Mouse (Mus musculus) hindbrain, embryonic 15.5 days (tissue): ENCODE data around the gene Cetn4. TPM values are rescaled to one million over a fixed set of nuclear protein-coding genes. Genes with fewer than 3 reads are reported as not detected.

Experiments used
- ATAC-seq: fragments of 200-750 bp; cut with Nextera tagmentation; 2 replicates; pipeline ENCODE4 v1.8.0; 2017; ENCODE audit warnings: low read depth, moderate number of reproducible peaks, moderate TSS enrichment; ENCODE audit not compliant: low FRiP score
- H3K27ac ChIP-seq: fragments of 300-500 bp; sonication (generic); replicated peaks from 2 replicates; pipeline ENCODE4 v1.5.1; 2015; ENCODE audit warnings: mild to moderate bottlenecking, inconsistent platforms
- H3K27me3 ChIP-seq: fragments of 300-500 bp; sonication (generic); 2 replicates; pipeline ENCODE4 v1.6.1; 2015; ENCODE audit warnings: control low read depth, inconsistent platforms
- H3K36me3 ChIP-seq: fragments of 300-500 bp; sonication (generic); 2 replicates; pipeline ENCODE4 v1.6.1; 2015; ENCODE audit warnings: control low read depth, inconsistent platforms
- H3K4me1 ChIP-seq: fragments of 300-500 bp; sonication (generic); replicated peaks from 2 replicates; pipeline ENCODE4 v1.6.1; 2015; ENCODE audit warnings: control low read depth, inconsistent platforms
- H3K4me2 ChIP-seq: fragments of 300-500 bp; sonication (generic); 2 replicates; pipeline ENCODE4 v1.6.1; 2015; ENCODE audit warnings: moderate library complexity, mild to moderate bottlenecking, inconsistent platforms
- H3K4me3 ChIP-seq: fragments of 300-500 bp; sonication (generic); 2 replicates; pipeline ENCODE4 v1.5.1; 2015; ENCODE audit warnings: mild to moderate bottlenecking, inconsistent platforms
- H3K9ac ChIP-seq: fragments of 300-500 bp; sonication (generic); 2 replicates; pipeline ENCODE4 v1.6.1; 2015; ENCODE audit warnings: inconsistent platforms
- H3K9me3 ChIP-seq: fragments of 300-500 bp; sonication (generic); 2 replicates; pipeline ENCODE4 v1.6.1; 2016; ENCODE audit warnings: control low read depth, inconsistent platforms
- WGBS: fragments of 180-500 bp; shearing (Covaris S2); methylation state at CpG from one replicate; pipeline ENCODE4 v1.1.7; 2015; 5-methylcytosine and 5-hydroxymethylcytosine counted together
- polyA plus RNA-seq: library from polyadenylated mRNA; unstranded; fragments of >200 nt; fragmentation: Nextera tagmentation; extraction: Ambion mirVana; gene quantifications from 2 replicates; pipeline ENCODE4 v1.2.1, GENCODE M21; 2015

Gene Cetn4
- 2.5 and 3.0 TPM in 2 replicates for polyA plus RNA-seq

DNA sequence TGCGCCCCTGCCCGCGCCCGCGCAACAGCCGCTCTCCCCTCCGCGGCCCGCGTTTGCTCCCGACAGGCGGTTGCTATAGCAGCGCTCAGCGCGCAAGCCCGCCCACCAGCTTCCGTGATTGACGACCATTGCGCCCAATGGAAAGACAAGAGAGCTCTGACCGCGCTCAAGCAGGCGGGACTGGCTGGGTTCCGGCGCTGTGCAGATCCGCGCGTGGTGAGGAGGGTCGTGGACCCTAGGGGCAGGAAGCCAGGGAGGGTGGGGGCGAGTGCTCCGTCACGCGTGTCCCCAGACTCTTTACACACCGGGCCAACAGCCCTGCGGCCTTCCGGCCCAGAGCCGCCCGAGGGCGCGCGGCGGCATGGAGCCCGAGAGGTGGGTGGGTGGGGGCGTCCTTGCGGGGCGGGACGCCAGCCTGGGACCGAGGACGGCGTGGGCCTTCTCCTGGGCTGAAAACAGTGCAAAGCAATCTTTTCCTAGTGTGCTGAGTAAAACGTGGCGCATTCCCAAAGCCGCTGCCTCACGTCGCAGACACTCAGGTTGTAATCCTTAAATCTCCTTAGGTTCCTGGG lies at the start of gene Cetn4, which contains the start of gene Bbs12:
TSS of gene Cetn4 (minus strand) at position 339 of the 572 bp plus-strand sequence.
TSS of gene Bbs12 (plus strand) at position 185 of the 572 bp plus-strand sequence.
- Histone ChIP-seq H3K4me2 (peak within 1 kb of the TSS; percentile 67), H3K9me3 (no peaks in the 10 kb centered on the region), H3K9ac (peak within 1 kb of the TSS; percentile 78), H3K4me1 (peaks cover 16% of the 10 kb centered on the region; the same call in 1 of the 2 replicates), H3K4me3 (peak within 1 kb of the TSS; percentile 91), H3K27me3 (no peaks in the 10 kb centered on the region), H3K27ac (peak within 1 kb of the TSS; percentile 81), H3K36me3 (no peaks in the 10 kb centered on the region)
- ATAC-seq, result peak; percentile 100
- under 1% methylated on average over 52 of the region's 54 CpGs for WGBS

DNA sequence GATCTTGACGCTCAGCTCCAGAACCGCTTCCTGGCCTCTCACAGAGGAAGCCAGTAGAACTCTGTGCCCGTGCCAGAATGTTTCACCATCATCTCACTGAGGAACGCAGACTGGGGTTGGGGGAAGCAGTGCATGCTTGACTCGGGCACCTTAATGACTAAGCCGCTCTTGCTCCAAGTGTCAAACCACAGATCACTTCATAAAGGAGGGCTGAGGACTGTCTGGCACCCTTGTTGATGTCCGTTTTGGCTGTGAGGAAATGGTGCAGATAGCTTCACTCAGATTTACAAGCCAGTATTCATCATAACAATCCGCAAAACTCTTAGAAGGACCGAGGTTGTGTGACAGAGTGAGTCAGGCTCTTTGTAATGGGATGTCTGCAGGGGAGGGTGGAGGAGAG lies 48.2 kb upstream of the Cetn4 start:
- Histone ChIP-seq H3K4me2 (no peak overlapping the region), H3K4me1 (no peaks in the 10 kb centered on the region), H3K9me3 (no peaks in the 10 kb centered on the region), H3K9ac (no peak overlapping the region), H3K27ac (no peak overlapping the region), H3K4me3 (no peak overlapping the region), H3K27me3 (no peaks in the 10 kb centered on the region), H3K36me3 (no peaks in the 10 kb centered on the region)
- 86% methylated on average over 9 of the region's 9 CpGs for WGBS
- no peak for ATAC-seq

DNA sequence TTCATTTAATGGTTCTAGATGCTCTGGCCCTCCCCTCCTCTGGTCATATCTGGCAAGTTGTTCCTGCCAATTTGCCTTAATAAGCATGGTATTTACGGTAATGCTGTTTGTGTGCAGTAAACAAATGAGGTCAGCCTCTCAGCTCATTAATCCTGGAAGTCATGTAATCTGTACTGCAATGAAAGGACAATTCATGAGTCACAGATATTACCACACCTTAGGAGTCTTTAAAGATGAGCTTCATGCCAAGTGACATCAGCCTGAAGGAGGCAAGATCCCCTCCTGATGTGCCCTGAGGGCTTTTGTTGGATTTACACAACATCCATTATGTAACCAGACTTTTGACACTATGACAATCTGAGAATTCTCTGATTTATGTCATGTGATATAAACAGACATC lies 42.2 kb upstream of the Cetn4 start:
- Histone ChIP-seq H3K36me3 (no peaks in the 10 kb centered on the region), H3K4me2 (no peak overlapping the region), H3K27me3 (peaks cover under 1% of the 10 kb centered on the region; the same call in 1 of the 2 replicates), H3K9me3 (no peaks in the 10 kb centered on the region), H3K4me3 (no peak overlapping the region), H3K9ac (no peak overlapping the region), H3K27ac (no peak overlapping the region), H3K4me1 (no peaks in the 10 kb centered on the region)
- ATAC-seq, result no peak
- 72% methylated on average over 1 of the region's 1 CpGs for whole genome bisulfite sequencing

DNA sequence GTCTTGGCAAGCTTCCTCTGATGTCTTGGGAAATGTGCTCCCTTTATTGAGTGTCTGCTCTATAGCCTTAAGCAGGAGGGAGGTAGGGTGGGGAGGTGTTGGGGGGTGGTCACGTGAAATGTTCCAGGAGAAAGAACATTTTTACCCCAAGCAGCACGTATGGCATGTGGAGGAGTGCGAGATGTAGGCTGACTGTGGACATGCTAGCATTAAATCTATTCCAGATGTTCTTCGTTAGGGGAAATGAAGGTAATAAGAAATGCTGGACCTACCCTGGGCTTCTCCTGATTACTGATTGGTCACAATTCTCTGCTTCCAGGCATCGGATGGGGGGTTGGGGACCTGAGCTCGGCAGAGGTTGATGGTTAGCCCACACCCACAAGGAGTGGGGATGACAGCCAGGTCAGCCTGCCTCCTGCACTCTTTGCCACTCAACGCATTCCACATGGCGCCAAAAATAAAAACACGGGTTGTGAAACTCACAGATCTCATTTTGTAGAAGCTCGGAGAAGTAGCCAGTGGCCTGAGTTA lies 41.5 kb upstream of the Cetn4 start:
- Histone ChIP-seq H3K9me3 (no peaks in the 10 kb centered on the region), H3K4me3 (no peak overlapping the region), H3K9ac (no peak overlapping the region), H3K4me2 (no peak overlapping the region), H3K27me3 (peaks cover 7% of the 10 kb centered on the region), H3K27ac (no peak overlapping the region), H3K36me3 (no peaks in the 10 kb centered on the region), H3K4me1 (peaks cover 1% of the 10 kb centered on the region)
- no peak for ATAC-seq
- WGBS, result 83% methylated on average over 10 of the region's 10 CpGs

DNA sequence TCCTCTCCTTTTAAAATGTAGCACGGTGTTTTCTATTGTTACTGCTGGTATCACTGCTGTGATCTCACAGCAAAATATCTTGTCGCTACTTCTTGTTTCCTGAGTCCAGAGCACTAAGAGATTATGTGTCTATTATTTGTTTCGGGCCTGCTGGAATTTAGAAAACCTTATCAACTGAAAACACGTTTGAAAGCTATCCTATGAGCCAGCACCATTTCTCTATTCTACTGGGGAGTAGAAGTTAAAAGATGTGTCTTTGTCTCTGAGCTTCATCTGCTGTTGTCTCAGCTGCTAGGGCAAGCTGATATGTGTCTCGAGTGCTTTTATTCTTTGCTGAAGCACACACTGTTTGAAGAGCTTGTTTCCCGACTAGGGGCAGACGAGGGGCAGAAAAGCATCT lies 37.9 kb upstream of the Cetn4 start:
- H3K4me1 ChIP-seq, result peaks cover 15% of the 10 kb centered on the region
- no peaks in the 10 kb centered on the region for H3K36me3 ChIP-seq
- no peak overlapping the region for H3K4me2 ChIP-seq
- no peaks in the 10 kb centered on the region for H3K9me3 ChIP-seq
- WGBS, result 60% methylated on average over 7 of the region's 7 CpGs
- H3K9ac ChIP-seq, result no peak overlapping the region
- H3K4me3 ChIP-seq, result no peak overlapping the region
- peaks cover 28% of the 10 kb centered on the region for H3K27me3 ChIP-seq
- no peak for ATAC-seq
- H3K27ac ChIP-seq, result no peak overlapping the region

DNA sequence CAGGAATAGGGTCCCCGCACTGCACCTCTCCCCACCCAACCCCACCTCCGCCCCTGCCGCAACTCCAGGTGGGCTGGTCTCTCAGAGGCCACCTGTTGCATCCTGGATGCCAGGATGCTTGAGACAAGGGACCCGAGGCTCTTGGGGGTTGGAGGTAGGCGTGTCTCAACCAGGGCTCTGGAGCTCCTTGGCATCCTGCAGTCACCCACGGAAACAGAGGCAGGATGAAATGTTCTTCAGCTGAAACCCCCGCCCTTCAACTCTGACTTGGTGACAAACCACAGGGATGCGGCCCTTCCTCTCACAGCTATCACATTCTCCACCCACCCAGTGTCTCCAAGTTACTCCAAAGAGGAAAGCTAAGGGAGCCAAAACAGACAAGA lies 36.6 kb upstream of the Cetn4 start:
- Histone ChIP-seq H3K4me2 (peak overlapping the region; percentile 100), H3K27me3 (peaks cover 28% of the 10 kb centered on the region), H3K27ac (no peak overlapping the region), H3K9ac (peak overlapping the region; percentile 58; the same call in 1 of the 2 replicates), H3K36me3 (no peaks in the 10 kb centered on the region), H3K4me1 (peaks cover 15% of the 10 kb centered on the region), H3K9me3 (no peaks in the 10 kb centered on the region), H3K4me3 (peak overlapping the region; percentile 79)
- ATAC-seq, result peak; percentile 8; the same call in 1 of the 2 replicates
- WGBS, result 9% methylated on average over 8 of the region's 8 CpGs

DNA sequence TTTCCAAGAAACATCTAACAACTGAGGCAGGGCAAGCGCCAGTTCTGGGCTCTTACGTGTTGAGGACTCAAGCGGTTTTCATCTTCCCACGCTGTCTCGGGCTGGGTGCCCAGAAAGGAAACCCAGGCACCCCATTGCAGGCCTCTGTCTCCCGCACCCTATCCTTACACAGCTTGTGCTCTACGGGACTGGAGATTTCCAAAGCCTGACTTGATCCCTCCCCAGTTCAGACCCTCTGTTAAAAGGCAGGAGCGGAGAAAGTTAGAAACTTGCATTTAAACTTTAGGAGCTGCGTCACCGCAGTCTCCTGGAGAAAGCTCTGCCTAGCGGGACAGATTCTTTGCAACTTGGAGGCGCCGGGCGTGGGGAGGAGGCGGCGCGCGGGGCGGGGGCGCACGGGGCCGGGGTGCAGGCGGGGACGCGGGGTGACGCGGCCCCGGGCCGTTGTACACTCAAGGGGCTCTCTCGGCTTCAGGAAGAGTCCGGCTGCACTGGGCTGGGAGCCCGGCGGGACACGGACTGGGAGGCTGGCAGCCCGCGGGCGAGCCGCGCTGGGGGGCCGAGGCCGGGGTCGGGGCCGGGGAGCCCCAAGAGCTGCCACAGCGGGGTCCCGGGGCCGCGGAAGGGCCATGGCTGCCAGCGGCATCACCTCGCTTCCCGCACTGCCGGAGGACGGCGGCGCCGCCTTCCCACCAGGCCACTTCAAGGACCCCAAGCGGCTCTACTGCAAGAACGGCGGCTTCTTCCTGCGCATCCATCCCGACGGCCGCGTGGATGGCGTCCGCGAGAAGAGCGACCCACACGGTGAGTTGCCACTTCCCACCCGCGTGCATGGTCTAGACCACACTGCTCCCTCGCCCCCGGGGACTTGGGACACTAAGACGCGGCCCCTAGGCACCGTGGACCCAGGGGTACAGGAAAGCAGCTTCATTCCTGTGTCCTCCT lies 36.0 kb upstream of the Cetn4 start, which contains the start of gene Fgf2:
TSS of gene Fgf2 (plus strand) at position 126 of the 945 bp plus-strand sequence.
- Histone ChIP-seq H3K27me3 (peaks cover 28% of the 10 kb centered on the region), H3K27ac (no peak within 1 kb of the TSS), H3K36me3 (no peaks in the 10 kb centered on the region), H3K4me2 (peak within 1 kb of the TSS; percentile 100), H3K4me1 (peaks cover 15% of the 10 kb centered on the region), H3K9ac (peak within 1 kb of the TSS; percentile 58), H3K4me3 (peak within 1 kb of the TSS; percentile 79), H3K9me3 (no peaks in the 10 kb centered on the region)
- under 1% methylated on average over 60 of the region's 75 CpGs for WGBS
- ATAC-seq, result peak; percentile 73

DNA sequence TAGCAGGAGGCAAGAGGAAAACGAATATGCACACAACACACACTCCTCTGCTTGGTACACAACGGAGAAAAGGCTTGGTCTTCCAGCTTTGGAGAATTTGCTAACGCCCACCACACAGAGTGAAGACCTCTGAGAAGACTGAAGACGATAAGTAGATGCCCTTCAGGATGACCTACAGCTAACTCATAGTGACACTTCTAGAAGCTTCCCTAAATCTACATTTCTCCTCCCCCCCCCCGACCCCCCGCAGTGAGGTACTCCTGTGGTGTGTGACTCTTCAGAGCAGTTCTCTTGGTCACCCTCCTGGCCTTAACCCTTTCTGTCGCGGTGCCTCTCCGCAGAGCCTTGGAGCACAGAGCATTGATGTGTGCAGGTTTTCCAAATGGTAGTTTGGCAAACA lies 35.2 kb upstream of the Cetn4 start:
- Histone ChIP-seq H3K27me3 (peaks cover 28% of the 10 kb centered on the region), H3K27ac (no peak overlapping the region), H3K36me3 (no peaks in the 10 kb centered on the region), H3K4me1 (peaks cover 15% of the 10 kb centered on the region), H3K4me2 (peak overlapping the region; percentile 100), H3K9ac (no peak overlapping the region), H3K9me3 (no peaks in the 10 kb centered on the region), H3K4me3 (peak overlapping the region; percentile 79; the same call in 1 of the 2 replicates)
- 37% methylated on average over 9 of the region's 9 CpGs for WGBS
- ATAC-seq, result no peak

DNA sequence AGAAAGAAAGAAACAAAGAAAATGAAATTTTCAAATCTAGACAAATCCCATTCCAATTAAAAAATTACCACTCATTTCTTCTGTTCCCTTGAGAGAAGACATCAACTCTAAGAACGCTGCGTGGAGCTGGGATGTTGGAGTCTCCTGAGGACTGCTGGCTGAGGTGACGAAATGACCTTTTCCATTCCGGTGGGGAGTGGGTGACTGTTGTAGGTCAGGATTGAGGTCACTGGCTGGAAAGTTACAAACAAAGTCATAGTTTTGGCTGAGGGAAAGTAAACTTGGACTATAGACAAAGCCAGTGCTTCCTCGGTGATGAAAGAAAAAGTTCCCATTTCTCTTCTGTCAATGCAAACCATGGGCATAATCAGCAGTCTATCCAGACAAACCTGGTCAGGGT lies 30.3 kb upstream of the Cetn4 start:
- H3K4me1 ChIP-seq, result peaks cover 2% of the 10 kb centered on the region
- ATAC-seq, result no peak
- H3K27me3 ChIP-seq, result peaks cover 10% of the 10 kb centered on the region
- H3K27ac ChIP-seq, result no peak overlapping the region
- 71% methylated on average over 5 of the region's 5 CpGs for WGBS
- no peak overlapping the region for H3K4me2 ChIP-seq
- H3K9me3 ChIP-seq, result no peaks in the 10 kb centered on the region
- no peak overlapping the region for H3K4me3 ChIP-seq
- H3K9ac ChIP-seq, result no peak overlapping the region
- H3K36me3 ChIP-seq, result no peaks in the 10 kb centered on the region

DNA sequence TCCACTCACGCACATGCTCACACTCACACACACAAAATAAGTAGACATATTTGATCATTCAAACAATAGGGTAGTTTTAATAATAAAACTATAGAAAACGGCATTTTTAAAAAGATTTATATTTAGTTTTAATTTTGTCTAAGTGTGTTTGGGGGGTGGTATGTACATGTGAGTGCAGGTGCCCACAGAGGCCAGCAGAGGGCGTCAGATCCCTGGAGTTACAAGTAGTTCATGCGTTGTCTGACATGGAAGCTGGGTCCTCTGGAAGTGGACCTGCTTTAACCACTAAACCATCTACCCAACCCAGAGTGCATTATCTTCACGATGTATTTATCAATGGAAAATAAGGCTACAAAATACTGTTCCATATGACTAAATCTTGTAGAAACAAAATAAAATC lies 28.6 kb upstream of the Cetn4 start:
- WGBS, result 63% methylated on average over 5 of the region's 5 CpGs
- no peaks in the 10 kb centered on the region for H3K4me1 ChIP-seq
- no peak overlapping the region for H3K4me3 ChIP-seq
- no peak overlapping the region for H3K4me2 ChIP-seq
- no peaks in the 10 kb centered on the region for H3K36me3 ChIP-seq
- H3K27me3 ChIP-seq, result no peaks in the 10 kb centered on the region
- H3K9ac ChIP-seq, result no peak overlapping the region
- no peak overlapping the region for H3K27ac ChIP-seq
- no peaks in the 10 kb centered on the region for H3K9me3 ChIP-seq
- ATAC-seq, result no peak

DNA sequence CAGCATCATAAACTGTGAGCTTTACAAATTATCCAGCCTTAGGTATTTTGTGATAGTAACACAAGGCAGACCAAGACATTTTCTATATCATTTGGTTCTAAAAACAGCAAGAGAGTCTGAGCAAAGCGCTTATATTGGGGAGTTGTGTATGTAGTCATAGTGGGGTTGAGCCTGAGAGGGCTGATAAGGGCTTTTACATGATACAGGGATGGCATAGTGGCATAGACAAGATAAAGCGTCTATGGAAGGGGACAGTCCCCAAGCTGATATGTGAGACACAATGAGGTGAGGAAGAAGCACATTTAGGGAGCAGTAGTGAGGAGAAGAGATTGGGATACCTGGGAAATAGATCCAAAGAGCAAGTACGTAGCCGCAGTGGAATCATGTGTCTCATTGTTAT lies 21.5 kb upstream of the Cetn4 start:
- 92% methylated on average over 4 of the region's 4 CpGs for WGBS
- no peak for ATAC-seq
- no peaks in the 10 kb centered on the region for H3K36me3 ChIP-seq
- H3K4me1 ChIP-seq, result no peaks in the 10 kb centered on the region
- H3K4me3 ChIP-seq, result no peak overlapping the region
- no peak overlapping the region for H3K27ac ChIP-seq
- H3K27me3 ChIP-seq, result no peaks in the 10 kb centered on the region
- H3K9ac ChIP-seq, result no peak overlapping the region
- no peak overlapping the region for H3K4me2 ChIP-seq
- H3K9me3 ChIP-seq, result no peaks in the 10 kb centered on the region

DNA sequence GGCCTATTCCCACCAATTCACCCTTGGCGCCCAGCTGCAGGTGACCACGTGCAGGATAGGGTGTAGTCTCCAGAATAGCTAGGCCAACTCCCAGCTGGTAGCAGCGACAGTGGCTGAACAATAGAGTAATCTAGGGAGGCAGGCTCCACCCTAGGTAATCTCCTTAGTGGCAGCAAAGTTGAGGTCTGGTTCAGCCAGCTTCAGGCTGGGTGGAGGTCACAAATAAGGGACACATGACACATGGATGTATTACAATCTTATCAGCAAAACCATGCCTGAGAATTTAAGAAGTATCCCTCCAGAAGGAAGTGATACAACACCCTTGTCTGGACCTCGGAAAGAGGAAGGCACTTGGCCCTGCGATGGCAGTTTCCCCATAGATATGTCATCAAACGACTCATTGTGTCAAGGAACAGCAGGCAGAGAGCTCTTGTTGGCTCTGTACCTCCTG lies 19.5 kb upstream of the Cetn4 start:
- Histone ChIP-seq H3K9me3 (no peaks in the 10 kb centered on the region), H3K4me3 (no peak overlapping the region), H3K9ac (no peak overlapping the region), H3K36me3 (no peaks in the 10 kb centered on the region), H3K27ac (no peak overlapping the region), H3K4me2 (no peak overlapping the region), H3K27me3 (no peaks in the 10 kb centered on the region), H3K4me1 (no peaks in the 10 kb centered on the region)
- WGBS, result 74% methylated on average over 6 of the region's 6 CpGs
- ATAC-seq, result no peak
